Mouse (Mus musculus) forebrain, embryonic 14.5 days (tissue): ENCODE data around the gene Ucp2. TPM values are rescaled to one million over a fixed set of nuclear protein-coding genes. Genes with fewer than 3 reads are reported as not detected.
A peak's percentile ranks its signal among the peaks of the same experiment; 100 is the strongest.

Experiments used
- ATAC-seq: fragments of 200-750 bp; cut with Nextera tagmentation; 2 replicates; pipeline ENCODE4 v1.8.0; 2017; ENCODE audit warnings: mild to moderate bottlenecking, moderate library complexity
- DNase-seq: peaks from one replicate; pipeline ENCODE4 v3.0.0-alpha.2; 2015; ENCODE audit warnings: low spot score
- H3K27ac ChIP-seq: fragments of 300-500 bp; sonication (generic); 2 replicates; pipeline ENCODE4 v1.5.1; 2014; ENCODE audit warnings: low read depth, mild to moderate bottlenecking, control low read depth, low read length, moderate library complexity
- H3K27me3 ChIP-seq: fragments of 300-500 bp; sonication (generic); replicated peaks from 2 replicates; pipeline ENCODE4 v1.6.1; 2014; ENCODE audit warnings: low read length, control low read depth, mixed read lengths; ENCODE audit not compliant: control insufficient read depth, insufficient read depth
- H3K36me3 ChIP-seq: fragments of 300-500 bp; sonication (generic); 2 replicates; pipeline ENCODE4 v1.6.1; 2014; ENCODE audit warnings: low read length, control low read depth; ENCODE audit not compliant: control insufficient read depth, insufficient read depth
- H3K4me1 ChIP-seq: fragments of 300-500 bp; sonication (generic); 2 replicates; pipeline ENCODE4 v1.6.1; 2014; ENCODE audit warnings: antibody characterized with exemption, low read length, control low read depth; ENCODE audit not compliant: control insufficient read depth, insufficient read depth
- H3K4me2 ChIP-seq: fragments of 300-500 bp; sonication (generic); 2 replicates; pipeline ENCODE4 v1.6.1; 2014; ENCODE audit warnings: mild to moderate bottlenecking, control low read depth, low read length
- H3K4me3 ChIP-seq: fragments of 300-500 bp; sonication (generic); 2 replicates; pipeline ENCODE4 v1.5.1; 2014; ENCODE audit warnings: low read depth, low read length, control low read depth
- H3K9ac ChIP-seq: fragments of 300-500 bp; sonication (generic); 2 replicates; pipeline ENCODE4 v1.6.1; 2014; ENCODE audit warnings: mild to moderate bottlenecking, low read length, control low read depth, moderate library complexity
- H3K9me3 ChIP-seq: fragments of 300-500 bp; sonication (generic); replicated peaks from 2 replicates; pipeline ENCODE4 v1.6.1; 2016; ENCODE audit warnings: low read length, control low read depth, mixed read lengths; ENCODE audit not compliant: control insufficient read depth
- WGBS: fragments of 180-500 bp; shearing (Covaris S2); extraction: QIAGEN DNeasy Blood & Tissue Kit; methylation state at CpG from one replicate; pipeline ENCODE4 v1.1.7; 2014; 5-methylcytosine and 5-hydroxymethylcytosine counted together
- polyA plus RNA-seq: library from polyadenylated mRNA; unstranded; fragments of >200 nt; fragmentation: Nextera tagmentation; extraction: Ambion mirVana; gene quantifications from 2 replicates; pipeline ENCODE4 v1.2.1, GENCODE M21; 2014

Ucp2 gene
- polyA plus RNA-seq, 1 experiment from 2014 or later = 42.5 TPM

DNA sequence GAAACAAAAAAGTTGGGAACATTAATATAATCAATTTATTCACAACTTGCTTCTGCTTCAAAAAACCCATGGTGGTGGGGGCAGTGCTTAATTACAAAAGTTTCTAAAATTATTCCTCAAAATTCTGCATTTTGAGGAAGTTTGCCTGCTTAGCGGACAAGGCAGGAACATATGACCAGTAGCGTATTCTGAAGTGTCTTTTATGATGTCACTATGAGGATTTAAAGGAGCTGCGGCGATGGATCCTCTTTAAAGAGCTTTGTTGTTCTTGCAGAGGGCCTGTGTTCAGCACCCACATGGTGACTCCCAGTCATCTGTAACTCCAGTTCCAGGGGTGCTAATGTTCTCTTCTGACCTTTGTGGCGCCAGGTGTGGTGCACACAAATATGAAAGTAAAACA lies 37.6 kb downstream of the Ucp2 start:
- no peak overlapping the region for H3K27ac ChIP-seq
- ATAC-seq = no peak
- WGBS = 92% methylated on average over 5 of the region's 5 CpGs
- H3K27me3 ChIP-seq = no peaks in the 10 kb centered on the region
- H3K9ac ChIP-seq = no peak overlapping the region
- DNase-seq = no peak
- H3K9me3 ChIP-seq = no peaks in the 10 kb centered on the region
- no peaks in the 10 kb centered on the region for H3K36me3 ChIP-seq
- H3K4me1 ChIP-seq = no peaks in the 10 kb centered on the region
- H3K4me3 ChIP-seq = no peak overlapping the region
- H3K4me2 ChIP-seq = no peak overlapping the region

DNA sequence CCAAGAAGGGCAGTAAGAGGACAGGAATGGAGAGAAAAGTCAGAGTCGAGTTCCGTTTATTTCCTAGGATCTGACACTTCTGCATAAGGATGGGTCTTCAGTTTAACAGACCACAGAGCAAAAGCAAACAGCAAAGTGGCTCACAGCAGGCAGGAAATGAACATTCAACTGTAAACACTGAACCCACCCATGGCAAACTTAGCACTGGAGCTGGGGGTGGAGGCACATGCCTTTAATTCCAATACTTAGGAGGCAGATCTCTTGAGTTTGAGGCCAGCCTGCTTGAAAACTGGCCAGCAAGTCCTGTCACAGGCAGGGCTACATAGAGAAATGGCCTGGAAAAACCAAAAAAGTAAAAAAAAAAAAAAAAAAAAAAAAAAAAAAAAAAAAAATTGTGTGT lies 40.4 kb downstream of the Ucp2 start:
- no peak for ATAC-seq
- WGBS = 82% methylated on average over 2 of the region's 2 CpGs

DNA sequence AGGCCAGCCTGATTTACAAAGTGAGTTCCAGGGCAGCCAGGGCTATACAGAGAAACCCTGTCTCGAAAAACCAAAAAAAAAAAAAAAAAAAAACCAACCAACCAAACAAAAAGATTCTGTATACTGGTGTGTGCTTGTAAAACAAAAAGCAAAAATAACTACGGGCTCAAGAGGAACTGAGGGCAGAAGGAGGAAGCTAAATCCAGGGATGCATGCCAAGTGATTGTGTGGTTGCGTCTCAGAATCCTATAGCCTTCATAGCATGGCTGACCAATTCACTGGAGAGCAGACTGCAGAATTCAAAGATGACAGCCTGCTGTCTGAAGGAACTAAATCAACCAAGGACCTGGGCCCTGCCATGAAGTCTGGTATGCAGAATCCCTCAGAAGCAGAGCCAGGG lies 41.1 kb downstream of the Ucp2 start:
- H3K27ac ChIP-seq = no peak overlapping the region
- ATAC-seq = no peak
- no peak overlapping the region for H3K4me3 ChIP-seq
- WGBS = 81% methylated on average over 3 of the region's 3 CpGs
- no peaks in the 10 kb centered on the region for H3K27me3 ChIP-seq
- H3K4me2 ChIP-seq = no peak overlapping the region
- no peaks in the 10 kb centered on the region for H3K9me3 ChIP-seq
- H3K9ac ChIP-seq = no peak overlapping the region
- peaks cover 9% of the 10 kb centered on the region for H3K4me1 ChIP-seq
- H3K36me3 ChIP-seq = peaks cover 4% of the 10 kb centered on the region
- DNase-seq = no peak

More for the DNA sequence above, 40.4 kb downstream of the Ucp2 start:
- peaks cover 9% of the 10 kb centered on the region for H3K4me1 ChIP-seq
- no peak overlapping the region for H3K27ac ChIP-seq
- H3K9ac ChIP-seq = no peak overlapping the region
- no peaks in the 10 kb centered on the region; the same call in 1 of the 2 replicates for H3K36me3 ChIP-seq
- H3K4me2 ChIP-seq = no peak overlapping the region
- no peaks in the 10 kb centered on the region for H3K9me3 ChIP-seq
- no peaks in the 10 kb centered on the region for H3K27me3 ChIP-seq
- DNase-seq = no peak
- no peak overlapping the region for H3K4me3 ChIP-seq

DNA sequence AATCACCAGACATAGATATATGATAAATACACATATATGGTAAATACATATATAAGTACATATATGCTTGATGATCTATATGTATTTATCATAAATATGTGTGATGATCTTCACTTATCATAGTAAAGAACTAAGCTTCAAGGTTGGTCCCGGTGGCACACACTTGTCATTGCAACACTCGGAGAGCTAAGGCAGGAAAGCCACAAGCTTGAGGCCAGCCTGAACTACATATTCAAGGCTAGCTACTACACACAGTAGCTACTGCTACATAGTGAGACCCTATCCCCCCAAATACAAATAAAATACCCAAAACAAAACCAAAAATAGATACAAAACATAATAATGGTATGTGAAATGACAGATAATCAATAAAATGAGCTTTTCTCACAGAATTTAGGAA lies 42.7 kb downstream of the Ucp2 start:
- no peak overlapping the region for H3K9ac ChIP-seq
- H3K4me1 ChIP-seq = peaks cover 9% of the 10 kb centered on the region
- no peak overlapping the region; the same call in 1 of the 2 replicates for H3K4me2 ChIP-seq
- no peak overlapping the region for H3K27ac ChIP-seq
- no peaks in the 10 kb centered on the region for H3K27me3 ChIP-seq
- WGBS = 87% methylated on average over 2 of the region's 2 CpGs
- no peak for DNase-seq
- no peaks in the 10 kb centered on the region for H3K9me3 ChIP-seq
- ATAC-seq = no peak
- no peak overlapping the region for H3K4me3 ChIP-seq
- peaks cover 18% of the 10 kb centered on the region for H3K36me3 ChIP-seq

DNA sequence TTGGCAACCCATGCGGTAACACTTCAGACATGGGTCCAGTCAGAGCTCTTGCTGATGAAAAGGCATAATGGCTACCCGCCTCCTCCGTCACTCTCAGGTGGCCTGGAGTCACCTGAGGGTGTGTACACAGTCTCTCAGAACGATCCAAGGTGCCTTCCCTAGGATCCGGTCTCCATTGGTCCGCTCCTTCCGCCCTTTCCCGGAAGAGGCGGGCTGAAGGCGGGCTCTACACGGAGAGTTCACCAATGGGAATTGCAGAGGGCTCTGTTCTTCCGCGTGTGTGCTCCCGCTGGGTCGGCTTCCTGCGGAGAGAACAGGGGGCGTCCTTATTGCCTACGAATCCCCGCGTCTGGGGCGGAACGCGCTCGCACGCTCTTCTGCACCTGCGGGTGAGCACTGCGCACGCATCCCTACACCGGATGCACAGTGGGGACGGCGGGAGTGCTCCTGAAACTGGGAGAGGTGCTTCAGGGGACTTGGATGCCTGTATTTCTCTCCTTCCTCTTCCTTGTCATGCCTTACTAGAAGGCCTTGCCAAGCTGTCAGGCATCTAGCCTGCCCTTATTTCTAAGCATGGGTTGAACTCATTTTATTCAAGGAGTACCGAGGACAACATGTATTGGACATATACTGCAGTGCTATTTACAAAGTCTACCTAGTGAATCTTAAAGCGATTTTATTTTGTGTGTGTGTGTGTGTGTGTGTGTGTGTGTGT lies 43.8 kb downstream of the Ucp2 start, which contains the start of gene Coa4:
Coa4 (plus strand) TSS at position 268 of the 715 bp plus-strand sequence.
- Histone ChIP-seq H3K9ac (peak within 1 kb of the TSS; percentile 77), H3K4me3 (peak within 1 kb of the TSS; percentile 53), H3K36me3 (peaks cover 18% of the 10 kb centered on the region), H3K9me3 (no peaks in the 10 kb centered on the region), H3K4me2 (peak within 1 kb of the TSS; percentile 49), H3K4me1 (peaks cover 9% of the 10 kb centered on the region), H3K27ac (peak within 1 kb of the TSS; percentile 83; the same call in 1 of the 2 replicates), H3K27me3 (no peaks in the 10 kb centered on the region)
- peak; percentile 98 for DNase-seq
- ATAC-seq = peak; percentile 100
- WGBS = under 1% methylated on average over 33 of the region's 33 CpGs

- 37% methylated on average over 7 of the region's 7 CpGs for WGBS
Measured at GRCm38 (mm10) chr7:100537519-100537902, 44.4 kb downstream of the Ucp2 start.

DNA sequence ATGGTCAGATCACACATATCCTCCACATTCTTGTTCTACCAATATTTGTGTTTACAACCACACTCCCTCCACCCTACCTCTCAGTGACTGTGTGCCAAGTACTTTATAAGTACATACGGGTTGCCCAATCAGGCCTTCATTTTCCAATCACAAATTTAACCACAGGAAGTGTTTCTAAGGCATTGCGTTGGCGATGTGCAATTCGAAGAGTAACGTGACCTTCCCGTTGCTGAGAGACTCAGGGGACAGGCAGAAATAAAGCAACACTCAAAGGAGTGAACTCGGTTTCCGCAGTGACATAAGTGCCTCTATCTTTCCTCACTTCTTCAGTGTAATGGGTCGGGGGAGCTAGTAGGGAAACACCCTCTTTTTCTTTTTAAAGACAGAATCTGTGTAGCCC lies 46.4 kb downstream of the Ucp2 start:
- Histone ChIP-seq H3K4me1 (peaks cover 9% of the 10 kb centered on the region), H3K9me3 (no peaks in the 10 kb centered on the region), H3K9ac (no peak overlapping the region), H3K4me2 (no peak overlapping the region), H3K36me3 (peaks cover 18% of the 10 kb centered on the region), H3K27ac (no peak overlapping the region), H3K27me3 (no peaks in the 10 kb centered on the region), H3K4me3 (no peak overlapping the region)
- 96% methylated on average over 9 of the region's 9 CpGs for WGBS
- ATAC-seq (no peak), DNase-seq (no peak)

More at GRCm38 (mm10) chr7:100537519-100537902, 44.4 kb downstream of the Ucp2 start:
- peak overlapping the region; percentile 49 for H3K4me2 ChIP-seq
- peak overlapping the region; percentile 53 for H3K4me3 ChIP-seq
- H3K4me1 ChIP-seq = peaks cover 9% of the 10 kb centered on the region
- no peaks in the 10 kb centered on the region for H3K27me3 ChIP-seq
- ATAC-seq (no peak), DNase-seq (no peak)
- H3K9ac ChIP-seq = peak overlapping the region; percentile 77
- H3K36me3 ChIP-seq = peaks cover 18% of the 10 kb centered on the region
- H3K27ac ChIP-seq = 0 out of 2 replicates have a peak overlapping the region, but pooled peaks have one; percentile 83
- no peaks in the 10 kb centered on the region for H3K9me3 ChIP-seq

DNA sequence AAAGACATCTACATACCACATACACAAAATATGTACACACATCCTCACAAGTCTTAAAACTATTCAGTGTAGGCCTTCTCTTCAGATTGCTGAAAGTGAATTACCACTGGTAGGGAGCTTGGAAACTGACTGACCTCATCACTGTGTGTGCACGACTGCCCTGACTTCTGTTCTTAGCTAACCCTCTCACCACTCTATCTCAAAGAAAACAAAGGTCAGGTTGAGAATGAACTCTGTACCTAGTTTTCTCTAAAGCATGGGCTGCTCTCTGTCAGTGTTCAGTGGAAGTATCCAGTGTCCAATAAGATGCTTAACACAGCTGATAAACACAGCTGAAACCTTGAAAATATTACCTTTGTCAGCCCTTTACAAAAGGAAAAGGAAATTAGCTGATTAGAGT lies 51.3 kb downstream of the Ucp2 start:
- 74% methylated on average over 1 of the region's 1 CpGs for WGBS
- Histone ChIP-seq H3K9ac (no peak overlapping the region), H3K4me3 (no peak overlapping the region), H3K36me3 (peaks cover 14% of the 10 kb centered on the region), H3K27me3 (no peaks in the 10 kb centered on the region), H3K4me1 (no peaks in the 10 kb centered on the region), H3K4me2 (no peak overlapping the region), H3K27ac (no peak overlapping the region), H3K9me3 (no peaks in the 10 kb centered on the region)
- no peak for ATAC-seq
- DNase-seq = no peak

GRCm38 (mm10) chr7:100547631-100548030 lies 54.5 kb downstream of the Ucp2 start:
- no peak for DNase-seq
- no peaks in the 10 kb centered on the region for H3K4me1 ChIP-seq
- no peaks in the 10 kb centered on the region for H3K9me3 ChIP-seq
- WGBS = 88% methylated on average over 4 of the region's 4 CpGs
- H3K27me3 ChIP-seq = no peaks in the 10 kb centered on the region
- no peak overlapping the region for H3K27ac ChIP-seq
- H3K4me2 ChIP-seq = no peak overlapping the region
- H3K4me3 ChIP-seq = no peak overlapping the region
- peaks cover 8% of the 10 kb centered on the region; the same call in 1 of the 2 replicates for H3K36me3 ChIP-seq
- ATAC-seq = no peak
- H3K9ac ChIP-seq = no peak overlapping the region
